Mouse (Mus musculus) yolk sac, embryonic 10.5 days (tissue): Measurements from ENCODE around the gene Ogdh.

Experiments used
- DNase-seq: peaks from one replicate; pipeline ENCODE4 v3.0.0-alpha.2; 2017; ENCODE audit warnings: low spot score

Ogdh gene

DNA sequence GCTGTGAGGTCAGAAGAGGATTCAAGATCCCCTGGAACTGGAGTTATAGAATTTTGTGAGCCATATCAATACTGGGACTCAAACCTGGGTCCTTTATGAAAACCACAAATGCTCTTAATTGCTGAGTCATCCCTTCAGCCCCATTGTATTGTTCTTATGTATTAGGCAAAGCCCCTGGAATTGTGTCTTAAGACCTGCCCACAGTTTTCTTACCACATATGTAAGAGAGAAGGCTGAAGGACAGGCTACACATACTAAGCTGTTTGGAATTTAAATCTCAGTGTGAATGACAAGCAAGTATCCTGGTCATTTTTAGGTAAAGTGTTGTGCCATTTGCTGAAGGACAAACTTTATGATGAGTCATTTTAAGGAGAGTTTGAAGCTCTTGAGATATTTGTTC, 4.6 kb downstream of the Ogdh start:
- DNase-seq: no peak

DNA sequence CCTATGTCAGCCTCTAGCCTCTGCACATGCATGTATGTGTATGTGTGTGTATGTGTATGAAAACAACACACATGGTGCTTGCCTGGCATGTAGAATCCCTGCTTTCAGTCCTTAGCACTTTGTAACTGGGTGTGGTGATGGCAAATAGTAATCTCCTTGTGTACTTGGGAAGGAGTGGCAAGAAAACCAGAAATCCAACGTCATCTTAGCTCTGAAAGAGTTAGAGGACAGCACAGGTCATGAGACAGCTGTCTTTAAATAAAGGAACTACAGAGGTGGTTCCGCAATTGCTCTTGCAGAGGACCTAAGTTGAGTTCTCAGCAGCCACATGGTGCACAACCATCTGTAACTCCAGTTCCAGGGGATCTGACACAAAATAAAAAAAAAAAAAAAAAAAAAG, 8.0 kb downstream of the Ogdh start:
- DNase-seq: no peak

DNA sequence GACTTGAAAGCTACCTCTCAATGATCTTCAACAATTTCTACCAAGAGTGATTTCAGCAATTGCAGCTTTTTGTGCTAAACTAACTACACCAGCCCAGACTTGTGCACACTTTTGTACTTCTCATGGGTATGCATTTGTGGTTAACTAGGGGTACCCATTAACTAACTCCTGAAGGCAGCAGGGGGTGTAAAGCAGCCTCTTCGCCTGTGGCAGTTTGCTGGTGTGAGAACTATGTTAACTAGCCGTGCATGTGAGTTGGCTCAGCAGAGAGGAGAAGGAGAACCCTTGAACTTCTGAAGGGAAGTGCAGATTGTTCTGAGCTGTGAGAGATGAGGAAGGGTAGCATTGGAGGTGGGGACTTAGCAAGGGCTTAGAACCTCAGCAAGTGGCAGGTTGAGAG, 11.4 kb downstream of the Ogdh start:
- no peak for DNase-seq

DNA sequence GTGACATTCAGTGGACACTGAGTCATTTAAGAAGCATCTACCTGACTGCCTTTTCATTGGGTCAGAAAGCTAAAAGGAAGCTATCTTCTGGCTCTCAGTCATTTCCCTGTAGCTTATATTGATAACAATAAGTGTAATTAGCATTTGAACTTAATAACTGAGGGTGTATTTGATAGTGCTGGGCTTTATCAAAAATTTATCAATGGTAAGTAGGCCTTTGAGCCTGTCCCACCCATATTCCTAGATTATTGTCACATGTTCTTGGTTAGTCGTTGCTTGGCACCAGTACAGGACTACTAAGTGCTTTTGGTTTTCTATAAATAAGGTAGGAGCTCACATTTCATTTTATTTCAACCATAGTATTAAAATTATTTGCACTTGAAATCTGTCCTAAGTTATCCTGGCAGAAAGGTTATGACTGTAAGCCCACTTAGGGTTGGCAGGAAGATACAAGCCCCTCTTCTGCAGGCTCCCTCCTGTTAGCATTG, 14.6 kb downstream of the Ogdh start:
- no peak for DNase-seq

DNA sequence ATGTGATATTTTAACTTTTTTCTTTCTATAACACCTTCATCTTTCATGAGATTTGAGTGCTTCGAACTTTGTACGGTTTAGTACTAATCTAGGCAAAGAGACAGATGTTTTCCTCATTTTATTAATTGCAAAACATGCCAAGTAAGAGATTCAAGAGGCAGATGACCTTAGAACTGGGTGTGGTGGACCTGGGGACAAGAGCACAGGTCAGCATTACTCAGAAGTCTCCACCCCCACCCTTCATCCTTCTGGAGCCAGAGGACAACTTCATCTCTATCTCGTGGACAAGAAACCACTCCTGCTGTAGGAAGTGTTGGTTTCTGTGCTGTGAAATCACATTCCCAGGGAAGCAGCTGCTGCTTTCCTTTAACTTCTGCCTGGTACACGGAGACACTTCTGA, 16.7 kb downstream of the Ogdh start:
- peak; percentile 63 for DNase-seq

DNA sequence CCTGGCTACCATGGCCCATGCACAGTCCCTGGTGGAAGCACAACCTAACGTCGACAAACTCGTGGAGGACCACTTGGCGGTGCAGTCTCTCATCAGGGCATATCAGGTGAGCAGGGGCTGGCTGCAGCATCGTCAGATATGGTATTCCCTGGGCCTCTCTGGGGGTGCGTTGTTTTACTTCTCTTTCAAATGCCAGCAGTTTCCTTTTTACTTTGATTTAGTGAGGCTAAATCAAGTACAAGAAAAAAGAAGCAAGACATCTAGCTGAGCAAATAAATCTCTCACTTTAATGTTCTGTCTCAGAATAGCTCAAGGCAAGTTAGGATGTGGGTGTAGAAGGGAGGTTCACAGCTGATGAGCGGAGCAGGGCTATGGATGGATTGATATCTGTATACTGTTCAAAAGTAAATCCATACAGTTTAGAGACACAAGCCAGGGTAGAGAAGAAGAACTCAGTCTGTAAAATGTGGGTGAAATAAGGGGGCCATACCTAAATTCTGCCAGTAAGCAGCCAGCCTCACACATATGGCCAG, 22.5 kb downstream of the Ogdh start:
- no peak for DNase-seq

DNA sequence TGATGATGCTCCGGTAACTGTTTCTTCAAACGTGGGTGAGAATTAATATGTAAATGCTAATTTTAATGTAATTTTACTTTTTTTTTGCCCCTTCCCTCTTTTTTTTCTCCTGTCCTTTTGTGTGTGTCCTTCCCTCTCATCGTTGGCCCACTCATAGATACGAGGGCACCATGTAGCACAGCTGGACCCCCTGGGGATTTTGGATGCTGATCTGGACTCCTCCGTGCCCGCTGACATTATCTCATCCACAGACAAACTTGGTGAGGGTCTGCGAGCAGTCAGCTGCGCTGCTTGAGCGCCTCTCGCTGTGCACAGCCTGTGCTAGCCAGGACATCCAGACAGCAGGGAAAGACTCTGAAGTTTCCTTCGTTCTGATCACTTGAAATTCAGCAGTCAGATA, 25.4 kb downstream of the Ogdh start:
- no peak for DNase-seq

DNA sequence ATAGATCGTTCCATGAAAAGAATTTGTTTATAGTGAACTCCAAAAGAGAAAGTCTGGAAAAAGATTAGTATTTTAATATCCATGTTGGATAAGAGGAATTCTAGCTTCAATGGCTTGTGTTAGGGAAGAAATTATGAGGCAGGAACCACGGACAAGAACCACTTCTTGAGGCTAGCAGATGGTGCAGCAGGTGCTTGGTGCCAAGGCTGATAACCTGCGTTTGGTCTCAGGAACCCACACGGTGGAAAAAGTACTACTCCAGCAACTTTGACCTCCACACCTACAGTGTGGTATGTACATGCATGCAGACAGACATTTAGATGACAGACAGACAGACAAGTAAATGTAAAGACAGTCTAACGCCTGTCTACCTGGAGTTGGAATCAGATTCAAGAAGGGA, 27.1 kb downstream of the Ogdh start:
- no peak for DNase-seq

DNA sequence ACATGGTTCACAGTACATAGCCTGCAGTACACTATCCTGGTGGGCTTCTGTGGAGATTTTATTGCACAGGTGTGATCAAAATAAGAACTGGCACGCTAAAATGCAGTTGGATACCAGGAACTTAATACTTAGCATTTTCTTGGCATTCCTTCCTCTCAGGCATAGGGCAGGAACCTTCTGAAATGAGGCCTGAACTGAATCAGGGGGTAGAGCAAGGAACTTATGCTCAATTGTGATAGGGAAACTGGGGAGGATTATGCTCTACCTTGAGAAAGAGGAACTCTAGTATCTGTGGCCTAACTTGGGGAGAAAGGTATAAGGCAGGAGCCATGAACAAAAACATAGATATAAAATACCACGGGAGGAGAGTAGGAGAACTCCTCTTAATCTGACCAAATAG, 27.9 kb downstream of the Ogdh start:
- DNase-seq: no peak

DNA sequence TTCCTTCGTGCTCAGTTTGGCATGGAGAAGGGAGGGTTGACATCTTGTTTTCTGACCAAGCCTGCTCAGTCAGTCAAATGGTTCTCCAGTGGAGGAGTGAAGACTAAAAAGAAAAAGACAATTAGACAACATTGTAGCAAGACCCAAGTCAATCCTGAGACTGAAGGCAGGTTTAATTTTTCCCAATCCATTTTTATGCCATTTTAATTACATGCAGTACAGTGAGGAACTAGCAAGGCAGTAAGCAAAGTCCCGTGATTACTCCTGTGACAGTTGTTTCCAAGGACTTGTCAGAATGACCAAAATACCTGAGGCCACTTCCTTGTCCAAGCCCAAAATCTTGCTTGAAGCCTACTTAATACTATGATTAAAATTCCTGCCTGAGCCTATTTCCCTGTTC, 30.7 kb downstream of the Ogdh start:
- no peak for DNase-seq

DNA sequence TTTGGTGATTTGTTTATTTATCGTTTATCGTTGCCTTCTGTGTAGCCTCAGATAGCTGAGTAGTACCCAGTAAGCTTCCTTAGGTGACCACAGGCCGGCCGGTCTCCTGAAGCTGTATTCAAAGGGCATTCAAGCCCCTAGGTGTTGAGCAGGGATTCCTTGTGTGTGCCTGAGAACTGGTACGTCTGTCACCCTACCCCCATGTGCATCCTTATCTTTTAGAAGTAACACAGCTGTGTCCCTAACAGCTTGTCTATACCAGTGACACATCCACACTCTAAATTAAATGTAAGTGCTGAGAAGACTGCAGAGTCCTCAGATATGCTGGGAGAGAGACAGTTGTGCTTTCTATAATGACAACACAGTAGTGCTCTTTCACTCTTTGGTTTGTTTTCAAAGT, 31.9 kb downstream of the Ogdh start:
- no peak for DNase-seq

DNA sequence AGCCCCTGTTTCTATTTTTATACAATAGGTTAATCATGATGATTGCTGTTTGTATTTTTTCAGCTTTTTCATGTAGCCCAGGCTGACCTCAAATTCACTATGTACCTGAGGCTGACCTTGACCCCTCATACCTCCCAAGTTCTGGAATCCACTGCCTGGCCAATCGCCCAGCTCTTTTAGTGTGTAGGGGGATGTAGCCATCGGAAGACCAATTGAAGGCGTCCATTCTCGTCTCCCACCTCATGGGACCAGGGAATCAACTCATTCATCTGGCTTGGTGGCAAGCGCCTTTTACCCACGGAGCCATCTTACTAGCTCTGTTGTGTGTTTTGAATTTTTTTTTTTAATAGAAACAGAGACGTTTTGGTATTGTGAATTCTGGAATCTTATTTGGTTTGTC, 39.8 kb downstream of the Ogdh start:
- no peak for DNase-seq

DNA sequence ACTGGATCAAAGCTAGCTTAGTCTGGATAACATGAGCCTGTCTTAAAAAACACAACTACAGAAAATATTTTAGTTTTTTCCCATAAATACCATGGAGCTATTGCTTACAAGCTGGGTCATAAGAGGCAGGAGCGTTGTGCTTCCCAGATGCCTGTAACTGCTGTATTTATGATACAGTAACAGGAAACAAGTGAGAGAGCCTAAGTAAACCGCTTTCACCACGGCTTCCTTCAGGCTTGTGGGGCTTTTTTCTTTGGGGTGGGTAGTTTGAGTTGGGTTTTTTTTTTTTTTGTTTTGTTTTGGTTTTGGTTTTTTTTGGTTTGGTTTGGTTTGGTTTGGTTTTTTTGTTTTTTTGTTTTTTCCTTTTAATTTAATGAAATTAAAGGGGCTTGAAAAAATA, 41.2 kb downstream of the Ogdh start:
- no peak for DNase-seq

DNA sequence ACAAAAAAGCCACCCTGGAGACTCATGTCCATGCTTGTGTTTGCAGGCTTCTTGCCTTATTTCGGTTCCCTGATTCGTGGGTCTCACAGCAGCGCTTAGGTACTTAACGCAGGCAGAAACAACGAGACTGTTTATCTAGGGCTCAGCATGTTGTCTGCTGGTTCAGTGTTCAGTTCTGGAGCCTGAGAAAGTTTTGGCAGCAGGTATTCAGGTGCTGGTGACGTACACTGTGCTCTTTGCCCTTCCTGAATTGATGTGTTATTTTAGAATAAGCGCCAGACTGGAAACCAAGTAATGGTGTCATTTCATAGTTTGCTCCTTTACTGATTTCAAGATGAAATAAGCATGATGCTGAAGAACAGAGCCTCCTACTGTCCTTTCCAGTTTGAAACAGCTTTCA, 42.0 kb downstream of the Ogdh start:
- DNase-seq: no peak

DNA sequence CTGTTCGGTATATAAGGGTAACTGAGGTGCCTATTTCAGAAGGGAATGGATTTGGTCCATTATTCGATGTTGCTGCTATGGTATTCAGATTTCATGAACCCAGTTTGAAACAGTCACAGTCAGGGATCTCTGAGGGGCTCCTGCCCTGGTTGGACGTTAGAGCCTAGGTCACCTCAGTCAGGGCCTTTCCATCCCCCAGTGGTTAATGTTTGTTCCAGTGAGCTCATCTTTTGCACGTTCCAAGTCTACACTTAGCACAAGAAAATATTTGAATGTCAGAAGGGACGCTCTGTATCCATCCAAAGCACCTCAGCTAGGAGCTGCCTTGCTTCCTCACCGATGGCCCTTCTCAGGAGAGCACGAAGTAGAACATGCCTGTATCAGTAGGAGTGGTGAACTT, 43.9 kb downstream of the Ogdh start:
- DNase-seq: no peak

DNA sequence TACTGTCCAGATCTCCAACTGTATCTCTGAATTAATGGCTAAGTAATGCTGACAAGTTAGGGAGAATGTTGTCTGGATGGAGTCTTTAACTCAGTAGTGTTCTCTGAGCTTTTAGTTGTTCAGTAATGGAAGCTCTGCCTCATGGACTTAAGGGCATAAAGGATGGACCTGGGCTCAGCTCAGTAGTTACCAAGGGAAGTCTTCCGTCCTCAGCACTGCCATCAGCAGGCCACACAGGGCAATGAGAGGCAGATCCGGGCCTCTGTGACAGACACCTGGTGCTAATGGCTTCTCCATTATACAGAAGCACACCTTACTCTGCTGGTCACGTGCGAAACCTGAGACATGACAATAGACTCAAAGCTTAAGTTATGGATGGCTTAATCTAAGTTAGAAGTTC, 45.3 kb downstream of the Ogdh start:
- DNase-seq: no peak

DNA sequence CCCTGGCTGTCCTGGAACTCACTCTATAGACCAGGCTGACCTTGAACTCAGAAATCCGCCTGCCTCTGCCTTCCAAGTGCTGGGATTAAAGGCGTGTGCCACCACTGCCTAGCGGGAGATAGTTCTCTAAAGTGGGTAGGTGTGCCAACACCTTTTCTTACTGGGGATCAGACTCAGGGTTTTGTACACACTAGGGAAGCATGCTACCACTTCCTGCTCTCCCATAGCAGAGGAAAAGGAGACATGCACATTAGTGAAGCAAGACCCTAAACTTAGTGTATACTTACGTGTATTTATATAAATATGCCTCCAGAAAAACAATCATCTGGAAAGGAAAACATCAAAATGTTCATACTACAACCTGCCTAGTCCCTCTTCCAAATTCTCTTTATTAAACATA, 54.5 kb downstream of the Ogdh start:
- DNase-seq: no peak

DNA sequence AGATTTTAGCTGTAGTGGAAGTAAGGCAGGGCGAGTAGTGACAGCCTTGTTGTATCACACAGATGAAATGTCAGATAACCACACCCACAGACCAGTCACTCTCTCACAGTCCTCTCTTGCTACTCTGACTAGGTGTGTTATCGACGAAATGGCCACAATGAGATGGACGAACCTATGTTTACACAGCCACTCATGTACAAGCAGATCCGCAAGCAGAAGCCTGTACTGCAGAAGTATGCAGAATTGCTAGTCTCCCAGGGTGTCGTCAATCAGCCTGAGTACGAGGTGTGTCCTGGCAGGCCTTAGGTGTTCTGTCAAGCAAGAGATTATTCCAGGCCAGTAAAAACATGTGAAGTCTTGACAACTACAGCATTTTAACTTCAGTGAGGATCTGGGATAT, 55.5 kb downstream of the Ogdh start:
- no peak for DNase-seq

DNA sequence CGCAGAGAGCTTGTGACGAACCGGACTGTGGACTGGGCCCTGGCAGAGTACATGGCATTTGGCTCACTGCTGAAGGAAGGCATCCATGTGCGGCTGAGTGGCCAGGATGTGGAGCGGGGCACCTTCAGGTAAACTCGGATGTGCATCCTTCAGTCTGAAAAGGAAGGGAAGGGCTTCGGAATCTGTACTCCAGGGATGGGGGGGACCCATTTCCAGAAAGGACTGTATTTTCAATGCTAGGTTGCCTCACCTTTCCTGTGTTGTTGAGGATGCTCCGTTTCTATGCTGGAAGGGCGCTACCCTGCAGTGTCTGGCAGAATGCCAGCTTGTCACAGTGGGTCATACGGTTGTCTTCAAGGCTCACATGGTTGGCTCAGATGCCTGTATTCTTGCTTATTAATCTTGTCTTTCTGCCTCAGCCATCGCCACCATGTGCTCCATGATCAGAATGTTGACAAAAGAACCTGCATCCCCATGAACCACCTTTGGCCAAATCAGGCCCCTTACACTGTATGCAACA, 57.3 kb downstream of the Ogdh start:
- no peak for DNase-seq

DNA sequence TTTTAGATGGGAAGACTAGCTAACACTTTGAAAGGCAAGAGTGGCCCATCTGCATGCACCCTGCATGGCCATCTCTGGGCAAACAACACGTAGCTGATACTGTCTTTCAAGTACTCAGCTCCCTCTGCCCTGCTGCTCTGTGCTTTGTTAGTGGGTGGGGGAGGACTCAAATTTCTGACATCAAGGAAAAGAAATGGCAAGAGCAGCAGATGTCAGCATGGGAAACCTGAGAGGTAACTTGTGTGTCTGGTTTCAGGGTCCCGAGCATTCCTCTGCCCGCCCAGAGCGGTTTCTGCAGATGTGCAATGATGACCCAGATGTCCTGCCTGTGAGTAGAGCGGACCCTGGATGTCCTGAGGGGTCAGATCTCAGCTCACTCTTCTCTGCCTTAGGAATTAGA, 58.2 kb downstream of the Ogdh start:
- DNase-seq: no peak

DNA sequence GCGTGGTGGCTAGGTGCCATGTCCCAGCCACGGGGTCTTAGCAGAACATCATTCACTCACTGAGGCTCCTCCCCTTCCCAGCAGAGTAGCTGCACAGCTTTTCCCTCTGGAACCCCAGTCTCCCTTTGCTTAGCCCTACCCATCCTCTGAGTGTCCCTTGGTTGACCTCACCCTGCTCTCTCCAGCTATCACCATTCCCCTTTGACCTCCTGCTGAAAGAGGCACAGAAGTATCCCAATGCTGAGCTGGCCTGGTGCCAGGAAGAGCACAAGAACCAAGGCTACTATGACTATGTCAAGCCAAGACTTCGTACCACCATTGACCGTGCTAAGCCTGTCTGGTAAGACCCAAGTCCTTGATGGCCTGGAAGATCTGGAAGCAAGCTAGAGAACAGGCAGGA, 63.7 kb downstream of the Ogdh start:
- DNase-seq: peak; percentile 21

DNA sequence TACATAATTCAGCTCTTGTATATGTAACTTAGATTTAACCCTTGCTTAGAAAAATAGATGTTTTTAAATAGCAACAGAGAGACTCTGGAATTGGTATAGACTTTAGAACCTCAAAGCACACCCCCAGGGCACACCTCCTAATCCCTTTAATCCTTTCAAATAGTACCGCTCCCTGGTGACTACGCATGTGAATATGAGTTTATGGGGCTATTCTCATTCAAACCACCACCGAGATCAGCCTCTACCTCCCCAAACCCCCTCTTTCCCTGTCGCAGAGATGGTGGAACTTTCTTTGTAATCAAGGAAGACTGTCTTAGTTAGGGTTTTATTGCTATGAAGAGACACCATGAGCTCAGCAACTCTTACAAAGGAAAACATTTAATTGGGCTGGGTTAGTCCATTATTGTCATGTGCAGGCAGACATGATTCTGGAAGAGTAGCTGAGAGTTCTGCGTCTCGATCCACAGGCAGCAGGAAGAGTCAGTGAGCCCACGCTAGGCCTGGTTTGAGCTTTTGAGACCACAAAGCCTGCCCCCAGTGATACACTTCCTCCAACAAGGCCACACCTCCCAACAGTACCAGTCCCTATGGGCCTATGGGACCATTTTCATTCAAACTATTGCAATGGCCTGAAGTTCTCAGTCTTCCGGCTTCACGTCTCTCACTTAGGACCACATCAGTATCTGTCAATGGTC, 73.3 kb downstream of the Ogdh start:
- no peak for DNase-seq

DNA sequence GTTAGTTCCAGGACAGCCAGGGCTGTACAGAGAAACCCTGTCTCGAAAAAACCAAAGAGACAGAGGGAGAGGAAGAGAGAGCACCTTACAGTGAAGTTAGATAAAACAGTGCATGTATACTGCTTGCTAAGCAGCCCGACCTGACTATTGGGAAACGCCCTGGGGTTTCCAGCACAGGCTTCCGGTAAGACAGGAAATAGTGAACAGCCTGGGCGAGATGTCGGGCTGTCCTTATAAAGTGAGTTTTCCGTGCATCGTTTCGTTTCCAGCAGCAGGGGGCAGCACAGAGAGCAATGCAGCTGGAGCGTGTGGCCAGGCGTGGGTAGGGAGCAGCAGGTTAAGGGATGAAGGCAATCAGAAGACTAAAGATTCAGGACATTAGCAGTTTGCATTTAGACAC, 74.5 kb downstream of the Ogdh start:
- peak; percentile 75 for DNase-seq

DNA sequence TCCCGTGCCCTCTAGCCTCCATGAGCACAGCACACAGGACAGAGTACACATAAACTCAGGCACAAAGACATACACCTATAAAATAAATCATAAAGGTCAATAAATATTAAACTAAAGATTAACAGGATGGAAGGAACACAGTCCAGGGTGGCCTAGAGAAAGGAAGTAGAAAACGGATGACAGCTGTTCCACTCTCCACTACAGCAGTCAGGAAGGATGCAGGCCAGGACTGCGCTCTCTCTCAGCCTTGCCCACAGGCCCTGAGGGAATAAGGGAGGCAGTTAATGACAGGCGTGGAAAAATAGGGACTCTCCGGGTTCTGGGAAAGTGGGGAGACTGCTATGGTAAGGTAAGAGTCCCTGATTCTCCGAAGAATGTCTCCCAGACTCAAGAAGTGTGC, 75.0 kb downstream of the Ogdh start:
- no peak for DNase-seq
